Mouse (Mus musculus) midbrain, postnatal 0 days (tissue): ENCODE data around the gene Ttc7b. TPM values are rescaled to one million over a fixed set of nuclear protein-coding genes. Genes with fewer than 3 reads are reported as not detected.

Experiments
- ATAC-seq: fragments of 200-750 bp; cut with Nextera tagmentation; 2 replicates; pipeline ENCODE4 v1.8.0; 2017; ENCODE audit warnings: moderate number of reproducible peaks, mild to moderate bottlenecking, moderate TSS enrichment, moderate library complexity; ENCODE audit not compliant: low FRiP score
- DNase-seq: peaks from one replicate; pipeline ENCODE4 v3.0.0-alpha.2; 2015; ENCODE audit warnings: low spot score
- H3K27ac ChIP-seq: fragments of 300-500 bp; sonication (generic); 2 replicates; pipeline ENCODE4 v1.5.1; 2014; ENCODE audit warnings: low read depth, mild to moderate bottlenecking, low read length, mixed read lengths
- H3K27me3 ChIP-seq: fragments of 300-500 bp; sonication (generic); 2 replicates; pipeline ENCODE4 v1.6.1; 2014; ENCODE audit warnings: low read length, control low read depth, mixed read lengths; ENCODE audit not compliant: insufficient read depth
- H3K36me3 ChIP-seq: fragments of 300-500 bp; sonication (generic); 2 replicates; pipeline ENCODE4 v1.6.1; 2014; ENCODE audit warnings: low read length, control low read depth, mixed read lengths; ENCODE audit not compliant: insufficient read depth
- H3K4me1 ChIP-seq: fragments of 300-500 bp; sonication (generic); 2 replicates; pipeline ENCODE4 v1.6.1; 2014; ENCODE audit warnings: mild to moderate bottlenecking, control low read depth, antibody characterized with exemption, low read length, mixed read lengths; ENCODE audit not compliant: insufficient read depth
- H3K4me2 ChIP-seq: fragments of 300-500 bp; sonication (generic); 2 replicates; pipeline ENCODE4 v1.6.1; 2014; ENCODE audit warnings: low read depth, mild to moderate bottlenecking, low read length, mixed read lengths; ENCODE audit not compliant: poor library complexity, severe bottlenecking
- H3K4me3 ChIP-seq: fragments of 300-500 bp; sonication (generic); 2 replicates; pipeline ENCODE4 v1.5.1; 2014; ENCODE audit warnings: low read depth, mild to moderate bottlenecking, low read length, moderate library complexity
- H3K9ac ChIP-seq: fragments of 300-500 bp; sonication (generic); replicated peaks from 2 replicates; pipeline ENCODE4 v1.6.1; 2014; ENCODE audit warnings: mild to moderate bottlenecking, low read length, moderate library complexity, mixed read lengths; ENCODE audit not compliant: poor library complexity, severe bottlenecking
- H3K9me3 ChIP-seq: fragments of 300-500 bp; sonication (generic); 2 replicates; pipeline ENCODE4 v1.6.1; 2016; ENCODE audit warnings: low read length, control low read depth
- CTCF ChIP-seq: IDR thresholded peaks from 2 replicates; pipeline ENCODE4 v1.5.1; 2016; ENCODE audit warnings: antibody characterized with exemption, mild to moderate bottlenecking
- WGBS: fragments of 180-500 bp; shearing (Covaris S2); extraction: QIAGEN DNeasy Blood & Tissue Kit; methylation state at CpG from one replicate; pipeline ENCODE4 v1.1.7; 2014; 5-methylcytosine and 5-hydroxymethylcytosine counted together
- polyA plus RNA-seq: library from polyadenylated mRNA; unstranded; fragments of >200 nt; fragmentation: Nextera tagmentation; extraction: Ambion mirVana; gene quantifications from 2 replicates; pipeline ENCODE4 v1.2.1, GENCODE M21; 2015
- total RNA-seq: library from RNA; depleted of rRNA; stranded (reverse); fragments of >200 nt; gene quantifications from 2 replicates; pipeline ENCODE4 v1.2.3, GENCODE M21; 2014

Ttc7b gene
- total and polyA plus RNA-seq, 2 experiments from 2014 or later: 8.7 to 38.9 TPM

- H3K4me3 ChIP-seq: no peak overlapping the region
- ATAC-seq (no peak), DNase-seq (peak; percentile 50)
- H3K9ac ChIP-seq: no peak overlapping the region
- H3K4me2 ChIP-seq: no peak overlapping the region
- TF ChIP-seq CTCF: no peak
- H3K27ac ChIP-seq: no peak overlapping the region
- no peaks in the 10 kb centered on the region for H3K9me3 ChIP-seq
- WGBS: 89% methylated on average over 9 of the region's 9 CpGs
- peaks cover 3% of the 10 kb centered on the region; the same call in 1 of the 2 replicates for H3K4me1 ChIP-seq
- H3K27me3 ChIP-seq: no peaks in the 10 kb centered on the region
- H3K36me3 ChIP-seq: peaks cover 27% of the 10 kb centered on the region; the same call in 1 of the 2 replicates
Observed at GRCm38 (mm10) chr12:100391890-100392289, 128.7 kb downstream of the Ttc7b start.

GRCm38 (mm10) chr12:100389878-100390710 is 130.5 kb downstream of the Ttc7b start:
- DNase-seq: peak; percentile 50
- H3K27ac ChIP-seq: 0 out of 2 replicates have a peak overlapping the region, but pooled peaks have one; percentile 27

GRCm38 (mm10) chr12:100386259-100386658 is 134.4 kb downstream of the Ttc7b start:
- no peak for TF ChIP-seq CTCF
- no peak for DNase-seq
- Histone ChIP-seq H3K4me1 (peaks cover 3% of the 10 kb centered on the region; the same call in 1 of the 2 replicates), H3K9ac (no peak overlapping the region), H3K27me3 (no peaks in the 10 kb centered on the region), H3K4me2 (no peak overlapping the region), H3K27ac (no peak overlapping the region), H3K36me3 (peaks cover 33% of the 10 kb centered on the region), H3K9me3 (no peaks in the 10 kb centered on the region), H3K4me3 (no peak overlapping the region)
- no peak for ATAC-seq
- WGBS: 65% methylated on average over 3 of the region's 3 CpGs

More at GRCm38 (mm10) chr12:100389878-100390710, 130.5 kb downstream of the Ttc7b start:
- no peak overlapping the region for H3K4me2 ChIP-seq
- peaks cover 3% of the 10 kb centered on the region; the same call in 1 of the 2 replicates for H3K4me1 ChIP-seq
- H3K9ac ChIP-seq: no peak overlapping the region
- WGBS: 40% methylated on average over 12 of the region's 12 CpGs
- no peaks in the 10 kb centered on the region for H3K9me3 ChIP-seq
- H3K36me3 ChIP-seq: peaks cover 24% of the 10 kb centered on the region
- no peaks in the 10 kb centered on the region for H3K27me3 ChIP-seq
- no peak overlapping the region for H3K4me3 ChIP-seq
- peak; percentile 67; the same call in 1 of the 2 replicates for ATAC-seq
- no peak for TF ChIP-seq CTCF

GRCm38 (mm10) chr12:100382526-100382925 is 138.1 kb downstream of the Ttc7b start:
- Histone ChIP-seq H3K9me3 (no peaks in the 10 kb centered on the region), H3K9ac (no peak overlapping the region), H3K4me1 (no peaks in the 10 kb centered on the region), H3K27me3 (no peaks in the 10 kb centered on the region), H3K4me3 (no peak overlapping the region), H3K36me3 (peaks cover 32% of the 10 kb centered on the region), H3K27ac (no peak overlapping the region), H3K4me2 (no peak overlapping the region)
- DNase-seq (no peak), ATAC-seq (no peak)
- no peak for TF ChIP-seq CTCF

GRCm38 (mm10) chr12:100381941-100382340 is 138.7 kb downstream of the Ttc7b start:
- Histone ChIP-seq H3K4me1 (no peaks in the 10 kb centered on the region), H3K4me3 (no peak overlapping the region), H3K9ac (no peak overlapping the region), H3K27ac (no peak overlapping the region), H3K36me3 (peaks cover 27% of the 10 kb centered on the region), H3K9me3 (no peaks in the 10 kb centered on the region), H3K27me3 (no peaks in the 10 kb centered on the region), H3K4me2 (no peak overlapping the region)
- ATAC-seq (no peak), DNase-seq (no peak)
- no peak for TF ChIP-seq CTCF
- 87% methylated on average over 6 of the region's 6 CpGs for WGBS

- DNase-seq (no peak), ATAC-seq (no peak)
- Histone ChIP-seq H3K9me3 (no peaks in the 10 kb centered on the region), H3K36me3 (peaks cover 30% of the 10 kb centered on the region), H3K4me2 (no peak overlapping the region), H3K4me3 (no peak overlapping the region), H3K27ac (no peak overlapping the region), H3K4me1 (no peaks in the 10 kb centered on the region), H3K27me3 (no peaks in the 10 kb centered on the region), H3K9ac (no peak overlapping the region)
- no peak for TF ChIP-seq CTCF
- WGBS: 66% methylated on average over 14 of the region's 14 CpGs
Observed at GRCm38 (mm10) chr12:100380697-100381291, 139.8 kb downstream of the Ttc7b start.
